Mouse (Mus musculus) heart, embryonic 10.5 days (tissue): ENCODE measurements at regions not wholly inside any gene's neighbourhood (a gene's known extent, or its start where the extent isn't known, plus 50 kb on each side); places are given as distances from the start of the nearest gene placed in this dataset.

ENCODE experiments used
- DNase-seq: peaks from one replicate; pipeline ENCODE4 v3.0.0-alpha.2; 2017; ENCODE audit warnings: low spot score
- H3K27ac ChIP-seq: fragments of 300-500 bp; sonication (generic); 2 replicates; pipeline ENCODE4 v1.5.1; 2016; ENCODE audit warnings: mild to moderate bottlenecking
- H3K27me3 ChIP-seq: fragments of 300-500 bp; sonication (generic); 2 replicates; pipeline ENCODE4 v1.6.1; 2016; ENCODE audit warnings: mild to moderate bottlenecking; ENCODE audit not compliant: poor library complexity, insufficient read depth, severe bottlenecking
- H3K36me3 ChIP-seq: fragments of 300-500 bp; sonication (generic); 2 replicates; pipeline ENCODE4 v1.6.1; 2016; ENCODE audit warnings: mild to moderate bottlenecking, moderate library complexity
- H3K4me1 ChIP-seq: fragments of 300-500 bp; sonication (generic); 2 replicates; pipeline ENCODE4 v1.6.1; 2016; ENCODE audit warnings: mild to moderate bottlenecking
- H3K4me3 ChIP-seq: fragments of 300-500 bp; sonication (generic); 2 replicates; pipeline ENCODE4 v1.5.1; 2016; ENCODE audit warnings: mild to moderate bottlenecking, moderate library complexity
- H3K9me3 ChIP-seq: fragments of 300-500 bp; sonication (generic); 2 replicates; pipeline ENCODE4 v1.6.1; 2016; ENCODE audit warnings: mild to moderate bottlenecking, moderate library complexity
- WGBS: fragments of 180-500 bp; shearing (Covaris S2); methylation state at CpG from one replicate; pipeline ENCODE4 v1.1.7; 2016; 5-methylcytosine and 5-hydroxymethylcytosine counted together

- WGBS = 79% methylated on average over 4 of the region's 4 CpGs
- DNase-seq = no peak
- H3K4me3 ChIP-seq = no peak overlapping the region
Observed at GRCm38 (mm10) chr1:119277990-119278389, 144.1 kb downstream of the Inhbb start.

GRCm38 (mm10) chr1:119266013-119266412 lies 156.0 kb downstream of the Inhbb start:
- H3K36me3 ChIP-seq = no peaks in the 10 kb centered on the region
- no peak overlapping the region for H3K4me3 ChIP-seq
- peaks cover 4% of the 10 kb centered on the region; the same call in 1 of the 2 replicates for H3K9me3 ChIP-seq
- H3K4me1 ChIP-seq = no peaks in the 10 kb centered on the region
- WGBS = 92% methylated on average over 5 of the region's 5 CpGs
- no peak for DNase-seq
- H3K27ac ChIP-seq = no peak overlapping the region
- H3K27me3 ChIP-seq = no peaks in the 10 kb centered on the region; the same call in 1 of the 2 replicates

More at GRCm38 (mm10) chr1:119277990-119278389, 144.1 kb downstream of the Inhbb start:
- H3K9me3 ChIP-seq = no peaks in the 10 kb centered on the region
- H3K27me3 ChIP-seq = no peaks in the 10 kb centered on the region
- H3K27ac ChIP-seq = no peak overlapping the region
- H3K4me1 ChIP-seq = no peaks in the 10 kb centered on the region
- H3K36me3 ChIP-seq = no peaks in the 10 kb centered on the region

GRCm38 (mm10) chr1:119265192-119265891 lies 156.7 kb downstream of the Inhbb start:
- peaks cover 4% of the 10 kb centered on the region; the same call in 1 of the 2 replicates for H3K9me3 ChIP-seq
- WGBS = 78% methylated on average over 10 of the region's 10 CpGs
- no peaks in the 10 kb centered on the region for H3K4me1 ChIP-seq
- H3K27ac ChIP-seq = no peak overlapping the region
- no peaks in the 10 kb centered on the region for H3K36me3 ChIP-seq
- H3K27me3 ChIP-seq = no peaks in the 10 kb centered on the region; the same call in 1 of the 2 replicates
- DNase-seq = no peak
- no peak overlapping the region for H3K4me3 ChIP-seq

- H3K27ac ChIP-seq = no peak overlapping the region
- peaks cover 5% of the 10 kb centered on the region; the same call in 1 of the 2 replicates for H3K4me1 ChIP-seq
- H3K9me3 ChIP-seq = peaks cover 4% of the 10 kb centered on the region; the same call in 1 of the 2 replicates
- H3K4me3 ChIP-seq = no peak overlapping the region
- no peak for DNase-seq
- peaks cover 2% of the 10 kb centered on the region; the same call in 1 of the 2 replicates for H3K27me3 ChIP-seq
- WGBS = 83% methylated on average over 9 of the region's 9 CpGs
- H3K36me3 ChIP-seq = no peaks in the 10 kb centered on the region
Observed at GRCm38 (mm10) chr1:119259455-119259854, 162.6 kb downstream of the Inhbb start.

- Histone ChIP-seq H3K27ac (no peak overlapping the region), H3K27me3 (0 out of 2 replicates have a peak, but pooled peaks cover 2% of the 10 kb centered on the region), H3K9me3 (peaks cover under 1% of the 10 kb centered on the region; the same call in 1 of the 2 replicates), H3K4me3 (no peak overlapping the region), H3K36me3 (no peaks in the 10 kb centered on the region), H3K4me1 (peaks cover 5% of the 10 kb centered on the region; the same call in 1 of the 2 replicates)
- 82% methylated on average over 8 of the region's 8 CpGs for WGBS
- no peak for DNase-seq
Observed at GRCm38 (mm10) chr1:119256769-119257168, 165.3 kb downstream of the Inhbb start.

GRCm38 (mm10) chr1:119256097-119256473 lies 166.0 kb downstream of the Inhbb start:
- peaks cover 5% of the 10 kb centered on the region; the same call in 1 of the 2 replicates for H3K4me1 ChIP-seq
- H3K27ac ChIP-seq = no peak overlapping the region
- no peak for DNase-seq
- WGBS = 48% methylated on average over 5 of the region's 5 CpGs
- H3K4me3 ChIP-seq = no peak overlapping the region
- 0 out of 2 replicates have a peak, but pooled peaks cover 2% of the 10 kb centered on the region for H3K27me3 ChIP-seq
- no peaks in the 10 kb centered on the region for H3K9me3 ChIP-seq
- no peaks in the 10 kb centered on the region for H3K36me3 ChIP-seq

DNA sequence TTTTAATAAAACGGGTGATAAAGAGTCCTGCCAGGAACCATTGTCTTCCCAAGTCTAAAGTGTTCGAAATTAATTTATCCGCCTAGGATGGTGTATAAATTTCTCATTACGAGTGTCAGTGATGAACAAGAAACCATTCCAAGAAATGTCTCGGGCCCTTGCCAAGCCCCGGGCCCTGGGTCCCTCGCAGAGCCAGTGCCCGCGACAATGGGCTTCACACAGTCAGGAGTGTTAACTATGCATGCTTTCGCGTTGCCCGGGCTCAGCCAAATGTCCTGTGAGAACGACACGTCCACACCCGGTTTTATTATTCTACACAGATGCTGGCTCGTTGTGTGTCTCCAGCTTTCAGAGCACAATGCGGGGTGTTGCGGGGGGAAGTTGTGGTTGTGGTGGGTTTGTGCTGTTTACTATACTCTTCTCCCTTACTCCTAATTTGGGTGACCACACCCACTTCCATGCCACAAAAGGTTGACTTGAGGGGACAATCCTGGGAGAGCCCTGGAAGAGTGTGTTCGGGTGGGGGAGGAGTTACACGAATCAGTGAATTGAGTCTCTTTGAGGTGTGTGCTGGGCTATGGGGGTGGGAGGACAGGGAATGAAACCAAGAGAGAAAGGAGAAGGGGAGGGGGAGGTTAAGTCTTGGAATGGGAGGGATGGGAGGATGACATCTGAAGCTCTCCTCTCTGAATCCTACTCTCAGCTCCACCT lies 166.5 kb downstream of the Inhbb start:
- WGBS = 89% methylated on average over 20 of the region's 20 CpGs

DNA sequence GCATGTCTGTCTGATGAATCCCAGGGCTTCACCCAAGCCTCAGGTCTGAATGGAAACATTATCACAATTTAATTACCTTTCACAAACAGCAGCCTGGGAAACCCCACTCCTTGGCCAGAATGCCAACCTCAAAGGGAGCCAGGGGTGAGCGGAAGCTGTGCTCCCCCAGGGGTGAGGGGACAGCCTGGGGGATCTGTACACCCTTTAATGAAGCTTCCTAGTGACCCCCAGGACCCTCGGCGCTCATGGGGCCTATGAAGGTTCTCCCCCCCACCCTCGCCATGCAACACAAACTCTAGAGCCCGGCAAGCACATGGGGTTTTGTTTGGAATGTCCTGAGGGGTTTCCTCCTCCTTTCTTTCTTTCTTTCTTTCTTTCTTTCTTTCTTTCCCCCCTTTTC lies 167.1 kb downstream of the Inhbb start:
- H3K9me3 ChIP-seq = no peaks in the 10 kb centered on the region
- H3K27ac ChIP-seq = no peak overlapping the region
- 84% methylated on average over 5 of the region's 5 CpGs for WGBS
- DNase-seq = no peak
- 0 out of 2 replicates have a peak, but pooled peaks cover 2% of the 10 kb centered on the region for H3K27me3 ChIP-seq
- H3K36me3 ChIP-seq = no peaks in the 10 kb centered on the region
- peaks cover 5% of the 10 kb centered on the region; the same call in 1 of the 2 replicates for H3K4me1 ChIP-seq
- no peak overlapping the region for H3K4me3 ChIP-seq

More for the DNA sequence above, 166.5 kb downstream of the Inhbb start:
- 0 out of 2 replicates have a peak, but pooled peaks cover 2% of the 10 kb centered on the region for H3K27me3 ChIP-seq
- H3K27ac ChIP-seq = no peak overlapping the region
- H3K4me1 ChIP-seq = peaks cover 5% of the 10 kb centered on the region; the same call in 1 of the 2 replicates
- DNase-seq = no peak
- H3K4me3 ChIP-seq = no peak overlapping the region
- no peaks in the 10 kb centered on the region for H3K9me3 ChIP-seq
- no peaks in the 10 kb centered on the region for H3K36me3 ChIP-seq

- no peak overlapping the region for H3K4me3 ChIP-seq
- 0 out of 2 replicates have a peak, but pooled peaks cover 2% of the 10 kb centered on the region for H3K27me3 ChIP-seq
- no peak overlapping the region for H3K27ac ChIP-seq
- no peaks in the 10 kb centered on the region for H3K9me3 ChIP-seq
- WGBS = 76% methylated on average over 7 of the region's 7 CpGs
- no peak for DNase-seq
- peaks cover 5% of the 10 kb centered on the region; the same call in 1 of the 2 replicates for H3K4me1 ChIP-seq
- H3K36me3 ChIP-seq = no peaks in the 10 kb centered on the region
Observed at GRCm38 (mm10) chr1:119253371-119253851, 168.6 kb downstream of the Inhbb start.

GRCm38 (mm10) chr1:119252403-119252802 lies 169.6 kb downstream of the Inhbb start:
- WGBS = 86% methylated on average over 6 of the region's 6 CpGs
- 0 out of 2 replicates have a peak, but pooled peaks cover 2% of the 10 kb centered on the region for H3K27me3 ChIP-seq
- H3K9me3 ChIP-seq = no peaks in the 10 kb centered on the region
- H3K36me3 ChIP-seq = no peaks in the 10 kb centered on the region
- no peak overlapping the region for H3K27ac ChIP-seq
- H3K4me1 ChIP-seq = peaks cover 5% of the 10 kb centered on the region; the same call in 1 of the 2 replicates
- H3K4me3 ChIP-seq = no peak overlapping the region
- DNase-seq = no peak

- no peak for DNase-seq
- Histone ChIP-seq H3K27ac (no peak overlapping the region), H3K36me3 (no peaks in the 10 kb centered on the region), H3K4me1 (0 out of 2 replicates have a peak, but pooled peaks cover 1% of the 10 kb centered on the region), H3K27me3 (0 out of 2 replicates have a peak, but pooled peaks cover 2% of the 10 kb centered on the region), H3K9me3 (no peaks in the 10 kb centered on the region), H3K4me3 (no peak overlapping the region)
- WGBS = 92% methylated on average over 5 of the region's 5 CpGs
Observed at GRCm38 (mm10) chr1:119251741-119252140, 170.3 kb downstream of the Inhbb start.

- Histone ChIP-seq H3K4me1 (no peaks in the 10 kb centered on the region), H3K4me3 (no peak overlapping the region), H3K36me3 (no peaks in the 10 kb centered on the region), H3K9me3 (no peaks in the 10 kb centered on the region), H3K27me3 (no peaks in the 10 kb centered on the region), H3K27ac (no peak overlapping the region)
- 82% methylated on average over 5 of the region's 5 CpGs for WGBS
- no peak for DNase-seq
Observed at GRCm38 (mm10) chr1:119248776-119249495, 173.1 kb downstream of the Inhbb start.
